Mouse (Mus musculus) c-Kit-positive CD71-positive TER-119-positive erythroid progenitor cells, embryonic 14.5 days (primary cell): ENCODE results near the gene Cartpt.
"Not testable (repeated sequence)": the region's sequence is repeated elsewhere in the genome, so short reads cannot be mapped to it uniquely, and the experiment has no call there.

ENCODE experiments used
- DNase-seq: peaks from one replicate; pipeline ENCODE4 v3.0.0-alpha.2; 2013; ENCODE audit warnings: low spot score

Gene Cartpt

DNA sequence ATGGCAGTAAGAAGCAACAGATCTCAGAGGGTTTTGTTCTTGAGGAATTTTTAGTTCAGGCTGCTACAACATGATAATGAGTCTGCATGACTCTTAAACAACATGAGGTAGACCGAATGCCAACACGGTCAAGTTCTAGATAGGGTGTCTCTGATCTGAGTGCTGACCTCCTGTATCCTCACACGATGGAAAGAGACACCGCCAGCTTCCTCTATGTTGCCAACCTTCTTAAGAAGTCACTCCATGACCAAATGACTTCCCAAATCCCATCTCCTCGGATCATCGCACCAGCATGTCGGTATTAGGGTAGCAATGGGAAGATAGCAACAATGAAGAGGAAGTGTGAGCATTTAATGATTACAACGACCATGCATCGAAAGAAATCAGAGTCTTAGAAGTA lies 43.6 kb downstream of the Cartpt start:
- no peak for DNase-seq

DNA sequence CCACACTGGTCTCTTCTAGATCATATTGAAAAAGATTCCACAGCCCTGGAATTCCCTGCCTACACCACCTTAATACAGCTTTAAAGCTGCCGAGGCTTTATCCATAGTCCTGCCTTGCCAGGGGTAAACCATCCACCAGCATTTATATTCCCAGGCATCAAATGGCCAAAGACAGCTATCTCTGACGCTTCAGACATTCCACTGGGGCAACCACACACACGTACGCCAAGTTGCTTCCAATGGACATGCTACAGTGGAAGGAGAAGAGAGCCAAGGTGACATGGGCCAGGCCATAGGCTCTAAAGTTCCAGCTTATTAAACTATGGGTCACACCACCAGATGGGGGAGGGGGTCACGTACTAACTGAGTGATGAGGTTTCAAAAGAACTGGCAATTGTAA lies 45.7 kb downstream of the Cartpt start:
- DNase-seq: no peak

DNA sequence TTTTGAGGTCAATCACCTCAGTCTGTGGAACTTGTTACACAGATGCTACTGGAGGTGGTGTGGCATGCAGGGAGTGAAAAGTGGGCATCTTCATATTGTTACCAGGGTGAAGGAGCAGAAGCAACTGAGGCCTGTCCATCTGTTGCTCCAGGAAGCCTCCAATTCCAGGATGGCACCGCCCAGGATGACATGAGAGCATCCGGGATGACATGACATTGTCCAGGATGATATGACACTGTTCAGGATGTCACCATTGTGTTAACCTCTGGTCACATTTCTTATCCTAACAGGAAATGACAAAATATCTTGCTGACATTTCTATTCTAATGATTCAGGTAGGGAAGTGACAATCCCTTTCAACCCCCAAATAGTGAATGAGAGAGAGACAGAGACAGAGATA lies 47.8 kb downstream of the Cartpt start:
- DNase-seq: no peak

DNA sequence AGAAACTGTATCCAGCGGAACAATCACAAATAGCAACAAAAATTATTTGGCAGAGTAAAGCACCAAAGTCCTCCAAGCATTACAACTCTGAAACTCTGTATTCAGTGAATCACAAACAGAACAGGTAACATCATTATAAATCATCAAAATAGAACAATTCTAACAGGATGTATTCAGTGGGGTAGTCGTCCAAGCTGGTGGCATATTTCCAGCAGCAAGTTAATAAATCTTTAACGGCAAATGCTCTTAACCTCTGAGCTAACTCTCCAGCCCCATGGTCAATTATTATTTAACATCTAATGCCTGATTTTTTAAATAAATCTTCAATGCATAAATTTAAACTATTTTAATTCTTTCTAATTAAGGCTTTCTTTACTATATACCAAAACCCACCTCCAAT lies 48.5 kb downstream of the Cartpt start:
- not testable (repeated sequence) for DNase-seq

DNA sequence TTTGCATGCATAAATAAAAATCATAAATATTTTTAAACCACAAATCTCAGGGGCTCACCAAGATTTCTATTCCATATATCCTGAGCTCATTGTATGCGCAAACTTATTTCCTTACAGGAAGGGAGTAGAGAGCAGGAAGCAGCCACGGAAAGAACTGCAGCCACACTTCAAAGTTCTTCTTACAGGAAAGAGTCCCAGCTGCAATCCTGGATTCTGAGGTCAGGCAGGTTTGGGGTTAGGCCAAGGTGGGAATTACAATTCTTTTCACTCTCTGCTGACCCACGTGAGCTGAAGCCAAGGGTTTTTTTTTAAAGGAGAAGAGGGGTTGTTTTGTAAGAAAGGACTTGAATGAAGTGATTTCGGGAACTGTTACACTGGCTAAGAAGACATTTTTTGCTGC lies 49.9 kb downstream of the Cartpt start:
- DNase-seq: no peak

DNA sequence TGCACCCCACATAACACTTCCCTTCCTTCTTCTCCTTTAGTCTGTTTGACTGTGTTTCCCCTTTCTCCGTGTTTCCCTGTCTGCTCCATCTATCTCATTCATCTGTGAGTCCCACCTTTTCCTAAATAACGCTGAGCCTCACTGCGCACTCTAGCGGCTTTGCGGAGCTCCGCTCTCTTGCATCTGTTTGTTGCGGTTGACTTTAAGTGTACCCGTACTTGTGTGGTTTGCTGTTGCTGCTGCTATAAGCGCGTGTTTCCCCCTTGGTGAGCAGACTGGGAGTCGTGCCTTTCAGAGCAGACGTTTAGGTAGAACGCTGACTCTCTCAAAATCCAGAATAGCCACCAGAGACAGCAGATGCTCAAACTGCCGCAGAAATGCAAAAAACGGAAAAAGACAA lies 51.3 kb downstream of the Cartpt start:
- DNase-seq: no peak
